11 mouse cellular contexts compared by ENCODE assay signal in the genomic region with DNA sequence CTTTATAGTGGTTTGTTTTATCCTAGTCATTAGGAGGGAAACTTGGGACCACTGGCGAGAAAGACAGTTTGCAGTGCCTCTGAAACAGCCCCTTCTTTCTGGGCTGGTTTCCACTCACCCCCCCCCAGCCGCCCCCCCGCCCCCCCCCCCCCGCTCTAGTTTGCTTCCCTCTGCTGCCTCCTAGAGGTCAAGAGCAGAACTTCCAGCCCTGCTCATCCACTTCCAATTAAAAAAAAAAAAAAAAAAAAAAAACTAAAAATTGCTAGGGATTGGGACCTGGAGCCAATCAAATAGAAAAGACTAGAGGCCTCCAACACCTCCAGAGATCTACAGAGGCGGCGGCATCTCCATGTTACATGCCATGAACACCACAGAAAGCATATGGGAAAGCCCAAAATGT. TPM values are rescaled to one million over a fixed set of nuclear protein-coding genes. Genes with fewer than 3 reads are reported as not detected.
DNase-seq lines count a peak whose midpoint lies in the region; ATAC-seq and TF ChIP-seq lines count a peak whose summit lies in the region.
"Had no signal": no experiment of that assay in that cellular context is flagged by ENCODE, and none has a peak within 500 bp of the region (broad histone marks: within the 10 kb centered on the region; RNA-seq: fewer than 3 reads in every experiment).

No protein-coding gene starts in this region.

- no peak for ATAC-seq in embryonic facial prominence, embryonic 11.5 days (replicated peaks; ENCODE audit: insufficient number of reproducible peaks, low FRiP score, low TSS enrichment, low read depth)

- peak; percentile 63 for TF ChIP-seq CTCF in layer of hippocampus, adult 2 months (conservative IDR thresholded peaks at IDR 0.05)

- no peak overlapping the region for H3K27ac ChIP-seq in layer of hippocampus, adult 2 months
- H3K27ac ChIP-seq in embryonic facial prominence, embryonic 11.5 days (replicated peaks; ENCODE audit: low read depth, low read length) = no peak overlapping the region

- H3K27me3 ChIP-seq in embryonic facial prominence, embryonic 11.5 days (ENCODE audit: control insufficient read depth, insufficient read depth, low read length) = peaks cover 12% of the 10 kb centered on the region

- H3K36me3 ChIP-seq in embryonic facial prominence, embryonic 11.5 days (replicated peaks; ENCODE audit: control insufficient read depth, insufficient read depth, low read depth, low read length) = no peaks in the 10 kb centered on the region

- H3K4me1 ChIP-seq in embryonic facial prominence, embryonic 11.5 days (ENCODE audit: control insufficient read depth, insufficient read depth, low read length) = no peaks in the 10 kb centered on the region

- no peak overlapping the region for H3K4me3 ChIP-seq in layer of hippocampus, adult 2 months
- H3K4me3 ChIP-seq in embryonic facial prominence, embryonic 11.5 days (ENCODE audit: low read depth, low read length) = no peak overlapping the region
- H3K4me3 ChIP-seq: megakaryocyte, embryonic 14.5 days had no signal

- no peaks in the 10 kb centered on the region for H3K9me3 ChIP-seq in embryonic facial prominence, embryonic 11.5 days (replicated peaks; ENCODE audit: control insufficient read depth, low read length)
- H3K9me3 ChIP-seq: megakaryocyte, embryonic 14.5 days had no signal

- peak; percentile 68 to 79 for DNase-seq in cerebellum, postnatal 10 days
- no peak for DNase-seq in cerebellum, adult 11-12 months
- no peak for DNase-seq in layer of hippocampus, adult 2 months (ENCODE audit: low spot score in 2 of 2)
- DNase-seq in layer of hippocampus, postnatal 14 days (ENCODE audit: low spot score in 2 of 2) = no peak
- peak; percentile 31 to 36 for DNase-seq in B cell, adult 2 months
- DNase-seq in embryonic facial prominence, embryonic 11.5 days (ENCODE audit: low spot score) = peak; percentile 53
- DNase-seq in frontal cortex, postnatal 14 days (ENCODE audit: low spot score in 2 of 2) = no peak
- DNase-seq in gastrocnemius, adult 8-10 months (ENCODE audit: low spot score in 2 of 2) = no peak
- DNase-seq: layer of hippocampus, adult 9-11 months had no signal

- H3K4me2 ChIP-seq in embryonic facial prominence, embryonic 11.5 days (ENCODE audit: low read depth, low read length) = no peak overlapping the region

- no peak overlapping the region for H3K9ac ChIP-seq in embryonic facial prominence, embryonic 11.5 days (replicated peaks; ENCODE audit: low read length)

- WGBS in embryonic facial prominence, embryonic 11.5 days = 23% methylated on average over 4 of the region's 6 CpGs

RNA-seq across cellular contexts. Expression of gene Gsg1l, which starts 5.9 kb away (rescaled TPM):
- 10 to 100 TPM; 14.0 to 16.0 TPM for total RNA-seq in layer of hippocampus, adult 2 months (2021)
- total RNA-seq in layer of hippocampus, postnatal 14 days (2021) = 10 to 100 TPM in 1 of 2 experiments, 1 to 10 TPM in 1; 9.3 to 14.0 TPM
- polyA plus RNA-seq in embryonic facial prominence, embryonic 11.5 days (2014; fragmentation: Nextera tagmentation; extraction: Ambion mirVana) = 0.70 and 0.75 TPM in 2 replicates
- total RNA-seq in gastrocnemius, adult 8-10 months (2022) = under 1 TPM in 1 of 4 experiments, not detected in 3; 0.07 TPM
- total RNA-seq: neutrophil, adult 5-6 weeks had no signal

Comparison
In these comparisons a context has a peak if more than half of its experiments do, and no peak if none do; other contexts are left out.
1. DNase-seq: peak in cerebellum, postnatal 10 days (2 of 2), B cell, adult 2 months (2 of 2) and embryonic facial prominence, embryonic 11.5 days (single experiment); none in cerebellum, adult 11-12 months (single experiment), layer of hippocampus, adult 2 months (0 of 2), layer of hippocampus, postnatal 14 days (0 of 2), frontal cortex, postnatal 14 days (0 of 2) and gastrocnemius, adult 8-10 months (0 of 2).
2. RNA of gene Gsg1l, which starts 5.9 kb away (total RNA-seq): 14.0 to 16.0 TPM in layer of hippocampus, adult 2 months and 9.3 to 14.0 TPM in layer of hippocampus, postnatal 14 days; 0.07 TPM in gastrocnemius, adult 8-10 months; every median in the first group is over 4 times any median in the second.